Mouse (Mus musculus) hindbrain, postnatal 0 days (tissue): Measurements from ENCODE around the gene Kmt2d. TPM values are rescaled to one million over a fixed set of nuclear protein-coding genes. Genes with fewer than 3 reads are reported as not detected.
"Not testable (repeated sequence)": the region's sequence is repeated elsewhere in the genome, so short reads cannot be mapped to it uniquely, and the experiment has no call there.

Source experiments
- ATAC-seq: fragments of 200-750 bp; cut with Nextera tagmentation; 2 replicates; pipeline ENCODE4 v1.8.0; 2017; ENCODE audit warnings: mild to moderate bottlenecking, moderate TSS enrichment, moderate library complexity
- DNase-seq: peaks from one replicate; pipeline ENCODE4 v3.0.0-alpha.2; 2015; ENCODE audit warnings: low spot score
- H3K27ac ChIP-seq: fragments of 300-500 bp; sonication (generic); 2 replicates; pipeline ENCODE4 v1.5.1; 2014; ENCODE audit warnings: mild to moderate bottlenecking
- H3K27me3 ChIP-seq: fragments of 300-500 bp; sonication (generic); 2 replicates; pipeline ENCODE4 v1.6.1; 2014; ENCODE audit warnings: low read length, mixed read lengths; ENCODE audit not compliant: insufficient read depth
- H3K36me3 ChIP-seq: fragments of 300-500 bp; sonication (generic); 2 replicates; pipeline ENCODE4 v1.6.1; 2014; ENCODE audit warnings: low read length, mixed read lengths; ENCODE audit not compliant: insufficient read depth
- H3K4me1 ChIP-seq: fragments of 300-500 bp; sonication (generic); 2 replicates; pipeline ENCODE4 v1.6.1; 2014; ENCODE audit warnings: antibody characterized with exemption, low read length, mixed read lengths; ENCODE audit not compliant: insufficient read depth
- H3K4me2 ChIP-seq: fragments of 300-500 bp; sonication (generic); 2 replicates; pipeline ENCODE4 v1.6.1; 2014; ENCODE audit warnings: low read depth, mild to moderate bottlenecking, low read length, moderate library complexity, mixed read lengths
- H3K4me3 ChIP-seq: fragments of 300-500 bp; sonication (generic); 2 replicates; pipeline ENCODE4 v1.5.1; 2014; ENCODE audit warnings: low read length
- H3K9ac ChIP-seq: fragments of 300-500 bp; sonication (generic); replicated peaks from 2 replicates; pipeline ENCODE4 v1.6.1; 2014; ENCODE audit warnings: mild to moderate bottlenecking, low read length, moderate library complexity, mixed read lengths
- H3K9me3 ChIP-seq: fragments of 300-500 bp; sonication (generic); 2 replicates; pipeline ENCODE4 v1.6.1; 2016; ENCODE audit warnings: low read length, mixed read lengths
- CTCF ChIP-seq: IDR thresholded peaks from 2 replicates; pipeline ENCODE4 v1.5.1; 2016; ENCODE audit warnings: antibody characterized with exemption, control low read depth, low read depth
- WGBS: fragments of 180-500 bp; shearing (Covaris S2); extraction: QIAGEN DNeasy Blood & Tissue Kit; methylation state at CpG from one replicate; pipeline ENCODE4 v1.1.7; 2014; 5-methylcytosine and 5-hydroxymethylcytosine counted together
- polyA plus RNA-seq: library from polyadenylated mRNA; unstranded; fragments of >200 nt; fragmentation: Nextera tagmentation; extraction: Ambion mirVana; gene quantifications from 2 replicates; pipeline ENCODE4 v1.2.1, GENCODE M21; 2015
- total RNA-seq: library from RNA; depleted of rRNA; stranded (reverse); fragments of >200 nt; gene quantifications from 2 replicates; pipeline ENCODE4 v1.2.3, GENCODE M21; 2014

The Kmt2d gene
- total and polyA plus RNA-seq, 2 experiments from 2014 or later, result 7.4 to 27.7 TPM

DNA sequence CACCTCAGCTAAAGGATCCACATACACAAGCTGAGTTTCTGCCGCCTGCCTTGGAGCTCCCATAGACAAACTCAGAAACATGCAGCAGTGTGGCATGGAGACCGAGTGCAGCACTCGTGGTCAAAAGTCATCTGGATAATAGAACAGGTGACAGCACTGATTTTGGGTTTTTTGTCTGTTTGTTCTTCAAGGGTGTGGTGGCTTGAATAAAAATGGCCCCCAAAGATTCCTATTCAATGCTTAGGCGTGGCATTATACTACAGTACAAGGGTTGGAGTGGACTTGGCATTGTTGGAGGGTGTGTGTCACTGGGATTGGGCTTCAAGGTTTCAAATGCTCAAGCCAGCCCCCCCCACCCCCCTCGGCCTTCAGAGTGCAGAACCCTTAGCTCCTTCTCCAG is 48.9 kb downstream of the Kmt2d start:
- Histone ChIP-seq H3K36me3 (peaks cover 16% of the 10 kb centered on the region; the same call in 1 of the 2 replicates), H3K9ac (no peak overlapping the region), H3K27ac (no peak overlapping the region), H3K9me3 (no peaks in the 10 kb centered on the region), H3K4me2 (no peak overlapping the region), H3K4me1 (no peaks in the 10 kb centered on the region), H3K4me3 (no peak overlapping the region), H3K27me3 (no peaks in the 10 kb centered on the region)
- DNase-seq (no peak), ATAC-seq (no peak)
- no peak for TF ChIP-seq CTCF
- 92% methylated on average over 5 of the region's 5 CpGs for WGBS

DNA sequence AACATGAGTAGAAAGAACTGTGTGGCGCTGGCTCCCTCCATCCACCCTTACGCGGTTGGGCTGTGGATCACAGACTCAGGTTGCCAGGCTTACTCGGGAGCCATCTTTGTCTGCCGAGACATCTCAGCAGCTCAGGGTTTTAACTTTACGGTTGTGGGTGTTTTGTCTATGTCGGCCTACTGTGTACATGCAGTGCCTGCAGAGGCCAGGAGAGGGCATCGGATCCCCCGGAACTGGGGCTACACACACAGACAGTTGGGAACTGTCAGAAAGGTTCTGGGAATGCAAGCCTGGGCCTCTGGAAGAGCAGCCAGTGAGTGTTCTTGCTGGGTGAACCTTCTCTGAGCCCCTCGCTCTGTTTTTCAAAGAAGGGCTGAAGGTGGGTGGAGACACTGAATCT is 49.6 kb downstream of the Kmt2d start:
- ATAC-seq (no peak), DNase-seq (no peak)
- Histone ChIP-seq H3K4me2 (no peak overlapping the region), H3K4me3 (no peak overlapping the region), H3K27ac (no peak overlapping the region), H3K9me3 (no peaks in the 10 kb centered on the region), H3K4me1 (no peaks in the 10 kb centered on the region), H3K27me3 (no peaks in the 10 kb centered on the region), H3K9ac (no peak overlapping the region), H3K36me3 (peaks cover 16% of the 10 kb centered on the region; the same call in 1 of the 2 replicates)
- TF ChIP-seq CTCF, result peak; percentile 49
- WGBS, result 28% methylated on average over 10 of the region's 10 CpGs

DNA sequence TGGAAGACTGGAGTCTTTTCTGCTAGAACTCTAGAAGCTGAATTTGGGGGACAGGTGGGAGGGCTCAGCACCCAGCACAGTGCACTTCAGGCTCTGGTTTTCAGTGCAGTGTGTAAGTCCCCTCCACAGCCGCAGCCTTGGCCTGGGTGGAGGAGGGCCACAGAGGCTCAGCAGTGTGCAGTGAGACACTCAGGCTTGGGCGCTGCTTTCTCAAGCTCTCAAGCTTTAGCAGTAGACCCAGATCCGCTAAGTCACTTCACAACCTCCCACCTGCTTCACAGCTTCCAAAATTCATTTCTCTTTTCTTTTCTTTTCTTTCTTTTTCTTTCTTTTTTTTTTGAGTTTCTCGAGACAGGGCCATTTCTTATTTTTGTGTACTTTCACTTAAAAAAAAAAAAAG is 50.1 kb downstream of the Kmt2d start:
- WGBS, result 83% methylated on average over 4 of the region's 4 CpGs
- H3K27me3 ChIP-seq, result no peaks in the 10 kb centered on the region
- H3K4me1 ChIP-seq, result no peaks in the 10 kb centered on the region
- peaks cover 16% of the 10 kb centered on the region; the same call in 1 of the 2 replicates for H3K36me3 ChIP-seq
- H3K9me3 ChIP-seq, result no peaks in the 10 kb centered on the region
- DNase-seq, result no peak
- H3K4me2 ChIP-seq, result no peak overlapping the region
- no peak overlapping the region for H3K27ac ChIP-seq
- no peak overlapping the region for H3K4me3 ChIP-seq
- ATAC-seq, result no peak
- H3K9ac ChIP-seq, result no peak overlapping the region
- TF ChIP-seq CTCF, result no peak

DNA sequence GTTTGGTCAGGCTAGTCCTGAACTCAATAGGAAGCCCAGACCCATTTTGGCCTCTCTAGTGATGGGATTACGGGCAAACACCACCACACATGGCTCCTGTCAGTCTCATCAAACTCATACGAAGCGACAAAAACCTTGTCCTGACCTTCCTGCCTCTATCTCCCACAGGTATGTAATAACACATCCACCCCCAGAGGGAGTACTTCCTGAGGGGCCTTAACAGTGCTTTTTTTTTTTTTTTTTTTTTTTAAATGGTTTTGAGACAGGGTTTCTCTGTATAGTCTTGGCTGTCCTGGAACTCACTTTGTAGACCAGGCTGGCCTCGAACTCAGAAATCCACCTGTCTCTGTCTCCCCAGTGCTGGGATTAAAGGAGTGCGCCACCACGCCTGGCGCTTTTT is 52.8 kb downstream of the Kmt2d start:
- no peaks in the 10 kb centered on the region for H3K9me3 ChIP-seq
- H3K36me3 ChIP-seq, result peaks cover 19% of the 10 kb centered on the region; the same call in 1 of the 2 replicates
- no peak overlapping the region for H3K4me2 ChIP-seq
- ATAC-seq (no peak), DNase-seq (no peak)
- no peaks in the 10 kb centered on the region for H3K4me1 ChIP-seq
- no peaks in the 10 kb centered on the region for H3K27me3 ChIP-seq
- 90% methylated on average over 7 of the region's 7 CpGs for WGBS
- H3K4me3 ChIP-seq, result no peak overlapping the region
- H3K9ac ChIP-seq, result no peak overlapping the region
- H3K27ac ChIP-seq, result no peak overlapping the region
- no peak for TF ChIP-seq CTCF

DNA sequence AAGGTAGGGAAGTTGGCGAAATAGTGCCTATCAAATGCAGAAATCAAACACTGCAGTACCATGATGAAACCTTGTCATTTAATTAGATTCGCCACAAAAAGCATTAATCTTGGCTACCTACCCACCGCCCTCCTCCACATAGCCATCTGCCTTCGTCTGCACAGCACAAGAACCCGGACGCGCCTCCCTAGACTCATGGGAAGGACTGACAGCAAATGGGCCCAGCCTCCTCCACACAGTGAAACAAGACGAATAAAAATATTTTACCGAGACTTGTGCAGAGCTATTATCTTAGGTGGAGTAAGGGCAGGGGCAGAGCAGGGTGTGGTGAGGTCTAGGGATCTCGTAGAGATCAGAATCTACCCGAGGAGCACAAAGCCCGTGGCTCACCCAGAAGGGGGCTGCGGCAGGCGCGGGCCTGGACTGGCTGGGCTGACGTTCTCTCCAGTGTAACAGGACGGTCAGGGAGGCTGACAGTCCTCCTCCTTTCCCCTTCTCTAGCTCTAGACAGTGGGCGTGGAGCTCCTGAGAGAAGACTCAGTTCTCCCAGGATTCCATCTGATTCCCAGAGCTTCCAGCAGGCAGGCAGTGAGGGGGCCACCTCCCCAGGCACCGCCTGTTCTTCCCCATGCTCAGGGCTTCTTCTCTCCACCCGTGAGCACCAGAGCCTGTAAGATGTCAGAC is 58.1 kb downstream of the Kmt2d start:
- no peak for TF ChIP-seq CTCF
- Histone ChIP-seq H3K27me3 (peaks cover 13% of the 10 kb centered on the region), H3K27ac (no peak overlapping the region), H3K9ac (no peak overlapping the region), H3K36me3 (peaks cover 15% of the 10 kb centered on the region; the same call in 1 of the 2 replicates), H3K4me2 (no peak overlapping the region), H3K9me3 (no peaks in the 10 kb centered on the region), H3K4me3 (no peak overlapping the region), H3K4me1 (peaks cover 8% of the 10 kb centered on the region; the same call in 1 of the 2 replicates)
- DNase-seq (no peak), ATAC-seq (no peak)
- WGBS, result 81% methylated on average over 20 of the region's 20 CpGs

DNA sequence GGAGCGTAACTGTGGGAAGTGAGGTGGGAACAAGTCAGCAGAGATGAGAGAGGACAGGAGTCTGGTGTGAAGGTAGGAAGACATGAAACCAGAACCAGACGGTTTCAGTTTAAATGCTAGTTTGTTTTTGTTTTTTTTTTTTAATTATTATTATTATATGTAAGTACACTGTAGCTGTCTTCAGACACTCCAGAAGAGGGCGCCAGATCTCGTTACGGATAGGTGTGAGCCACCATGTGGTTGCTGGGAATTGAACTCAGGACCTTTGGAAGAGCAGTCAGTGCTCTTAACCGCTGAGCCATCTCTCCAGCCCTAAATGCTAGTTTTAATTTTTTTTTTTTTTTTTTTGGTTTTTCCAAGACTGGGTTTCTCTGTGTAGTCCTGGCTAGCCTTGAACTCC is 60.8 kb downstream of the Kmt2d start:
- not testable (repeated sequence) for H3K36me3 ChIP-seq, H3K4me3 ChIP-seq, H3K9me3 ChIP-seq, ATAC-seq, H3K4me2 ChIP-seq, H3K9ac ChIP-seq, H3K27ac ChIP-seq, DNase-seq
- 72% methylated on average over 6 of the region's 6 CpGs for WGBS
- TF ChIP-seq CTCF, result peak; percentile 24; the same call in 1 of the 2 replicates
- peaks cover 31% of the 10 kb centered on the region for H3K27me3 ChIP-seq
- H3K4me1 ChIP-seq, result peaks cover 25% of the 10 kb centered on the region; the same call in 1 of the 2 replicates

DNA sequence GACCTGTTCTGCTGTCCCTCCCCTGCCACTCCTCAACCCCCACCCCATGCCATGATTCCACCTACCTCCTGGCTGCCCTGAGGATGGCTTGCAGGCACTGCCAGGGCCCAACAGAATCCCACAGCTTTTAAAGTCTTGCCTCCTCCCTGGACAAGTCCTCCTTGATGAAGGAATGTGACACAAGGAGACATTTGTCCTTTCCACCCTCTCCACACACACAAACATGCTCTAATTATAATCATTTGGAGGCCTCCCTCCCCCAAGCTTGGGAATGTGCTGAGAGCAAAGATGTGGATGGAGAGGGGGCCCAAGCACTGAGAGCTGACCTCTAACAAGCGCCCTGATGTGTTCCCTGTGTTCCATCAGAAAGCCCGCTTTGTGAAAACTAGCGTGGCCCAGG is 61.6 kb downstream of the Kmt2d start, which contains the start of gene Ddn:
Gene Ddn (minus strand): TSS at position 101 of the 400 bp plus-strand sequence.
- H3K9ac ChIP-seq, result peak within 1 kb of the TSS; percentile 34; the same call in 1 of the 2 replicates
- WGBS, result 40% methylated on average over 3 of the region's 3 CpGs
- DNase-seq (no peak), ATAC-seq (no peak)
- no peaks in the 10 kb centered on the region for H3K9me3 ChIP-seq
- H3K4me1 ChIP-seq, result peaks cover 25% of the 10 kb centered on the region; the same call in 1 of the 2 replicates
- 0 out of 2 replicates have a peak, but pooled peaks cover 6% of the 10 kb centered on the region for H3K36me3 ChIP-seq
- H3K27me3 ChIP-seq, result peaks cover 39% of the 10 kb centered on the region
- no peak for TF ChIP-seq CTCF
- H3K4me2 ChIP-seq, result peak within 1 kb of the TSS; percentile 70
- no peak within 1 kb of the TSS for H3K27ac ChIP-seq
- peak within 1 kb of the TSS; percentile 50 for H3K4me3 ChIP-seq
